Mouse (Mus musculus): ENCODE results near the gene Ppif. TPM values are rescaled to one million over a fixed set of nuclear protein-coding genes. Genes with fewer than 3 reads are reported as not detected.

Ppif gene
- total RNA-seq, 1 experiment from 2014 or later, result 52.4 TPM

- DNase-seq, result peak; percentile 51
Measured at GRCm38 (mm10) chr14:25694569-25694897, 579 bp downstream of the Ppif start.

DNA sequence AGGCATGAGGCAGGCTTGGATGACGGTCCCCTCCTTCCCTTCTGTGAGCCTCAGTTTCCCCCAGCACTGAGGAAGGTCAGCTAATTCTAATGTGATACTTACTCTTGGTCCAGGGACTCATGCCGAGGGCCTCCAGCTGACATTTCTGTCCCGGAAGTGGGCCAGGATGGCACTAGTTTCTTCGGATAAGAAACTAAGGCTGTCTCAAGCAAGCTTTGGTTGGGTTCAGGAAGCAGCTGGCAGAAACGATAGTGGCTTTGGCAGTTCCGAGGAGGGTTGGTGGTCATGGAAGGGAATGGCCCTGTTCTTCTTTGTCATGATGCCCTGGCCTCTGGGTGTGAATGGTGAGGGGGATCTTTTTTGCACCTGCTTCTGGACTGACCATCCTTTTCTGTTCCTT is 1.1 kb downstream of the Ppif start:
- no peak for DNase-seq

GRCm38 (mm10) chr14:25696356-25696755 is 2.4 kb downstream of the Ppif start:
- DNase-seq, result peak; percentile 34

DNA sequence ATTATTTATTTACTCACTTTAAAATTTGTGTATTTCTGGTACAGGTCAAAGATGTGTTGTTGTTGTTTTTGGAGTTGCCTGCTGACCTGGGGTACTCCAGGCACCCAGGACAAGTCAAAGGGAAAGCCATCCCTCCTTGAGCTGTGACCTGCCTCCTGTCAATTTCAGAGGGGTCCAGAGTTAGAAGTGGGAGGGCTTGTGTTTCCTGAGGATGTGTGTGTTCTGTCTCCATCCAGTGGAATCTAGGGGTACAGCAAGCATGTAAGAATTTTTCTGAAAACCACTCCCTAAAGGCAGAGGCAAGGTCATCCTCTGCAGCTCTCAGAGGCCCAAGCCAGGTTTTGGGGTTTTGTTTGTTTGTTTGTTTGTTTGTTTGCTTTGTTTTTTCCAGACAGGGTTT is 8.0 kb downstream of the Ppif start:
- DNase-seq, result peak; percentile 38

DNA sequence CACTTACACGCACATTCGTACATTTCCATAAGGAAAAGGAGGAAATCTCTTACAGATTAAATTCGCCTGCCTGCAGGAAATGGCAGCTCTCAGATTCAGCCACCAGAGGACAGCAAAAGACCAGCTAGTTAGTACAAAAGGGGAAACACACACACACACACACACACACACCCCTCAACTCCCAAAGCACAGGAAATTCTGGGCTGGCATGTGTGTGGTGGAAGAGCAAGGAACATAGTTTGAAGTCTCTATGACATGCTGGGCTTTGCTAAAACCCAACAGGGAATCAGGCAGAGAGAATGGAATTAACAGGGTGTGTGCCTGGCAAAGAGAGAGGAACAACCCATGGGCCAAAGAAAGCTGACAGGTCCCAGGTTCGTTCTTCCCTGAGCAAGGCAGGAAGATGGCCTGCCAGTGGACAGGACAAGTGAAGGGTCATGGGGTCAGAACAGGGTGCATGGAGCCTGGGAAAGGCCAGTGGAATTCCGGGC is 13.8 kb downstream of the Ppif start:
- DNase-seq, result peak; percentile 78

DNA sequence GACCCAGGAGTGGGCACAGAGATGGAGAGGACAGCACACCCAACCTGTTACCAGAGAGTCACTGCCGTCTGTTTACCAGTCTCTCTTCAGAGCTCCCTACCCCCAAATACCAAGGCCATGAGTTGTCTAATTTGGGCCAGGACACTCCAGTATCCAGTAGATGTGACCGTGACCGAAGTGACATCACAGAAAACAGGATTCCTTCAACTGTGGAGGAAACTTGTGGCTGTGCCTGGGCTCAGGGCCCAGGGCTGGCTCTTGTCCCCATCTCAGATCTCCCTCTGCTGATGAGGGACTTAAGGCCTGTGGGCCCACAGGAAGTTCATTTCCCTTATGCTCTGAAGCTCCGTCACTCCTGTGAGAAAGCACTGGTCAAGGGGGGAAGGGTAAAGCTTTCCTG is 14.5 kb downstream of the Ppif start:
- peak; percentile 65 for DNase-seq

DNA sequence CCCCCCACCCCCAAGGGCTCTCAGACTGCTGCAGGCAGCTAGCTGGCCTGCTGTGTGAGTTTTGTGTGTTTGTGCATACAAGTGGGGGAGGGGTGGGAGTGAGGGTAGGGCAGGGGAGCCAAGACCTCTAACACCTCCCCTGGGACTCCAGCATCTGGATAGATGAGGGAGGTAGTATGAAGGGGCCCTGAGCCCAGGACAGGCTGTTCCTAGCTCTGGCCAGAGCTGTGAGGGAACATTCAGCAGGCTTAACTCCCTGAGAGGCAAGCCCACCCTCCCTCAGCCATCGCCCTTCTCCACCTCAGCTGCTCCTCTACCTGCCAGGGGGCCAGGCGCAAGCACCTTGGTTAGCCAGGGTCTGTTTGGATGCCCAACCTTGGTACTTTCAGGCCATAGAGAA is 15.0 kb downstream of the Ppif start:
- DNase-seq, result peak; percentile 43

- peak; percentile 31 for DNase-seq
Measured at GRCm38 (mm10) chr14:25710073-25710472, 16.1 kb downstream of the Ppif start.

DNA sequence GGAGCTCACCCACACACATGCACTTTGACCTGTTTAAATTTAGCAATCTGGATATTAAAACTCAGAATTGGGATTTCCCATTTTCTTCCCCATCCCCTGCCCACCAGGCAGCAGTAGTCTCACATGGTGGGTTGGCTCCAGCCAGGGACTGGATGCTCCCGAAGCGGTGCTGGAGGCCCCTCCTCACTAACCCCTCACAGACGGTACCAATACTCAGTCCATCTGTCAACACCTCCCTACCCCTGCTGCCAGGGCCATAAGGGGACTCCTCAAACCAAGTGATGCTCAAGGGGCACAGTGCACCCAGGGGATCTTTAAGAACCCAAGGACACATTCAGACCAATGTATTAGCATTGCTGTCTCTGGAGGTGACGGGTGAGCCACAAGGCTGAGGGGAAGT is 16.7 kb downstream of the Ppif start:
- no peak for DNase-seq

DNA sequence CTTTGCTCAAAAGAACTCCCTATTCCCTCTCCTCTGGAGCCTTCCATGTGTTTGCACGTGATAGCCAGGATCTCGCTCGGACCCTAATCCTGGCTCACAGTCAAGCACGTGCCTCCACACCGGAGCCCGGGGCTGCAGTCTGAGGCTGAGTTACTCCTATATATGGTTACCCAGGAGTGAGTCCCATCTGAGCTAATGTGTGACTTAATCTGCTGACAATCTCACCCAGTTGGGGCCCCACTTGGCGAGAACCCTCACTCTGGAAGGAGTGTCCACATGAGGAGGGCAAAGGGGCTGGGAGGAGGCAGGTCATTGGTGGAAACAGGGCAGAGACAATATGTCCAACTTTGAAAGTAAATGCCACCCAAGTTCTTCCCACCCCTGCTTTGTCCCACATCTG is 17.2 kb downstream of the Ppif start:
- no peak for DNase-seq

DNA sequence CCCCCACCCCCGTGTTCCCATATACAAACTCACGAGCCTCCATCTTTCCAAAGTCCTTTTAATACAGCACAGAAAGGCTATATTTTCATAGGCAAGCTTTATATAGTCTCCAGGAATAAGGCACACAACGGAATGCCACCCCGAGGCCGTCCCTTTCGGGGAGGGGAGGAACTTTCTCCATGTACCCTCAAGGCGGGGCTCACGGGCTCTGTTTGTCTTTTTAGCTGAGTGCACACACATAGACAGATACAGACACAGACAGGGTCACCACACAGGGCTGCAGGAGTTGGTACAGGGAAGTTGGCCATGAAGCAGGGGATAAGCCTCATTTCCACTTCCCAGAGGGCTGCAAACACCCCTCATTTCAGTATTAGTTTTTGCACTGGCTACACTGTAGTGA is 17.6 kb downstream of the Ppif start:
- DNase-seq, result no peak

- peak; percentile 46 for DNase-seq
Measured at GRCm38 (mm10) chr14:25713443-25713842, 19.5 kb downstream of the Ppif start.

DNA sequence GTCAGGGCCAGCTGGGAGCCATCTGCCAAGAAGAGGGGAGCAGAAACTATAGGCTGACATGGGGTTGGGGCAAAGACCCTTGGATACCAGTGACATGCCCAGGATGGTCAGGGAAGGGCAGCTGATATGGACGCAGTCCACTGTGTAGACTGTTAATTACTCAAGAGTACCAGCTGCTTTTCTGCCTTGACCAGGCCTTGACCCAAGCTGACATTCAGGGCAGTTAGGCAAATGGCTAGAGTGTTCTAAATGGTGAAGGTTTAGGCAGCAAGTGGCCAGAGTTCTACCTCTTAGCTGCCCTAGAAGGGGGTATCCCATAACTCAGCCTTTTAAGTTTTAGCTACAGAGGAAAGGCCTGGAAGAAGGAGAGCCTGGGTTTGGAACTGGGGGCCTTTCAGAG is 22.6 kb downstream of the Ppif start:
- no peak for DNase-seq

DNA sequence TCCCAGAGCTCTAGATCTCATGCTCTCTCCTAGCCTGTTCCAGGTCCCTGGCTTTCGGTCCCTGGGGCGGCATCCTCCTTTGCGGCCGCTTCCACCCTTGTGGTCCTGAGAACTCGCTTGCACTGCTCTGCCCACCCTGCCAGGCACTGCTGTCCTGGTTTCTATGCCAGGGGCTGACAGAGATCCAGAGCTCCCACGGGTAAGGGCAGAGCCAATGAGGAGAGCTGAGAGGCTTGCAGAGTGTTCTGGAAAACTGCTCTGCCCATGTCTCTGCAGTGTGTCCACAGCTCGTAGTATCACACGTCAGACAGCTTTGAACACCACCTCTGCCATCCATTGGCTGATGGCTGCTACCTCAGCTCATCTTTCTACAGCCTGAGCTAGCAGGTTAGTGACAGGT is 23.8 kb downstream of the Ppif start:
- DNase-seq, result no peak

DNA sequence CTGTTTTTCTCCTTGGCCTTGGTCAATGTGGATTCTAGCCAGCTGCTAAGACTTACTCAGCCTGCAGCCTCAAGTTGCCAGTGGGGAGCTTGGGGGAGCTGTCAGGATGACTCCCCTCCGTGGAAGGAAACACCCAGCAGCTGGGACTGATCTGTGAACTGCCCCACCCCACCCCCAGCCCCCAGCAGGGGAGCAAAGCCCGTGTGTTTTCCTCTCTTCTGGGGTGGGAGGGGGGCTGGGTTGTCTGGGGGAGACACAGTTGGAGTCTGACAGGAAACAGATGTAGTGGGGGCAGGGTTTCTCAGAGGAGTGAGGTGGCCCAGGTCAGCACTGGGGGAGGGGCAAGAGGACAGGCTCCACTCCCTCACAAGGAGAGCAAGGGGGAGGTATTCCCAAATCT is 24.5 kb downstream of the Ppif start:
- DNase-seq, result peak; percentile 45

DNA sequence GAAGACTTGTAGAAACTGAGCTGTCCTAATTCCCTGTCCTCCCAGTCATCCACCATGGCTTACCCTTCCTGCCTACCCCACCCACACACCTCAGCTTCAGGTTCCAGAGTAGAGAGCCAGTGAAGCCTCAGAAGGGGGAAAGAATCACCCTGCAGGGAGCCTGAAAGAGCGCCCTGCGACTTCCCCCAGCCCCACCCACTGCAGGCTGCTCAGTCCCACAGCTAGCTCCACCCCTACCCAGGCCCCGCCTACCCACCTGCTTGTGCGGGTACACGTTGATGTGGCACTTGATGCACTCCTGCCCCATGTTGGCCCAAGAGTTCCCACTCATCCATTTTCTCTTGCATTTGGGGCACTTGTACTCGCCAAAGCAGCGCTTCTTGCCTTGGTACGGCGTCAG is 25.4 kb downstream of the Ppif start:
- no peak for DNase-seq

GRCm38 (mm10) chr14:25720962-25721707 is 27.2 kb downstream of the Ppif start:
- no peak for DNase-seq

DNA sequence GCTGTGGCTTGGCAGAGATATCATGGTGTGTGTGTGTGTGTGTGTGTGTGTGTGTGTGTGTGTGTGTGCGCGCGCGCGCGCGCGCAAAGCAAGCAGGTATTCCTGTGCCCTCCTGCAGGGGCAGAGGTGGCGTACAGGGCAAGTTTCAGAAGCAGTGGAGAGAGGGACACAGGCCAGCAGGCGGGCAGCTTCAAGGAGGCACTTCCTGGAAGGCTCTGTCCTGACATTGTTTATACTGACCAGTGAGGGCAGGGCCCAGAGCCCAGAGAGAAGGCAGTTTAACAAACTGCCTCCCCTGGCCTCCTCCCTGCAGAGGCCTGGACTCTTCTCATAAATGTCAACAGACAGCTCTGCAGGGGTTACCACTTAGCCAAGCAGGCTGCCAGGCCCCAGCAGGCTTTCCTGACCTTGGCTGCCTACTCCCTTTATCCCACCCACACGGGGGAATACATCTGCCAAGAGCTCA is 31.1 kb downstream of the Ppif start:
- peak; percentile 57 for DNase-seq

DNA sequence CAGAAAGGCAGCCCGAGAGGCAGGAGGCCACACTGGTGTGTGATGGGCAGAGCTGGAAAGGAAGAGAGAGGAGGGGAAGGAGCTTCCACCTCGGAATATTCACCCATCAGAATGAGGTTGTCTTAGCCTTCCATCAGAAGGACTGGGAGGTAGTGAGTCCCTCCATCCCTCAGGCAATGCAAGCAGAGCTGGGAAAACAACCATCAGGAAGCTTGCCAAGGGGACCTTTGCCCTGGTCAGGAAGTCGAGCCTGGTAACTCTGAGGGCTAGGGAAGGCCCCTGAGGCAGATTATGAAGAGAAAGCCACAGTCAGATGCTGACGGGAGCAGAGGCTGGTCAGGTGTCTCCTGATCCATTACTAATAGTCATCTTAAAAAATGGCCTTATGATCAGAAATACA is 31.7 kb downstream of the Ppif start:
- DNase-seq, result no peak

DNA sequence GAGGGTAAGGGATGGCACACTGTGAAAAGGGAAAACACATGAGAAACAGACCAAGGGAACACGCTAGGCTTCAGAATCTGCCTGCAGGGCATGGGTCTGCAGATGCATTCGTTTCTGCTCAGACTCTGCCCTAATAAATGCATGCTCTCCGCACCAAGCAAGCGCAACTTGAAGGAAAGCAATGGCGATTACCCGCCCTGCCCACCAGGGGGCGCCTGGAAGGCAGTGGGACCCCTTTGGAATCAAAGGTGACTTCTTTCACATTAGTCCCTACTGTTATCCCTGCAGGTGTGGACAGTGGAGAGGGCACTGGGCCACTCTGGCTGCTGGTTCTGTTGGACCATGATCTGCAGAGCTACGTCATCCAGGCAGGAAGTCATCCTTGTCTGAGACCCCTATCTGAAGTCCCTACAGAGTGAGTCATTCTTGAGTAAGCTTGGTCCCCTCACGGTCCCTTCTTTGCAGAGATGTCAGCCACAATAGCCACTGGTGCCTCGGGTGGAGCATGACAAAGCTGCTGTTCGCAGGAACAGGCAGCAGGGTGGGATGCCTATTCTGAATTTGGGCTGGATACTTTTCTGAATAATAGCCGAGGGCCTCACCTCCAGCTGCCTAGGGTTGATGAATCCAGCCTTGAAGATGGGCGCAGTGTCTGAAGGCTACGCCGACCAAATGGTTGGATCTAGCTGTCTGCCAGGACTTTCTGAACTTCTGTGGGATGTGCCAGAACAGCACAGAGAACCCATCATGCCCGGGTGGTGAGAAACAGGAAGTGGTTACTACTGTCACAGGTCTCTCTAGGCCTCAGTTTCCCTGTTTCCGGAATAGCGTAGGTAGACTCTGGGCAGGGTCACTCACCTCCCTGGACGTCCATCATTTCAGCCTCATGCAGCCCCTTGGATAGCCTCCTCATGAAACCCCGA is 32.5 kb downstream of the Ppif start:
- DNase-seq, result peak; percentile 75

DNA sequence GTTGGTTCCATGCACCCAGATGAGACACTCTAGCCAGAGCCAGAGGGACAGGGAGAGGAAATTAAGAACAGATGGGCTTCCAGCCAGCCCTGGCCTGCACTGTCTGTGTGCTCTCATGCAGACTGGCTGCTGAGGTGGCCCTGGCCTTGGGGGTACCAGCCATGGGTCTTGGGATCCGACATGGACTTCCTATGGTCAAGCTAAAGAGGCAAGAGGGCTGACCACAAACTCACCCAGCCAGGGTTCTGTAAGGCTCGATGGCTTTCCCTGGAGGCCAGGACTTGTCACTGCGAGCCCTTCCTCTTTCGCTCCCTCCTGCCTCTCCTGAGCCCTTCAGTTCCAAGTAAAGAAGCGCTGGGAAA is 33.2 kb downstream of the Ppif start:
- no peak for DNase-seq

DNA sequence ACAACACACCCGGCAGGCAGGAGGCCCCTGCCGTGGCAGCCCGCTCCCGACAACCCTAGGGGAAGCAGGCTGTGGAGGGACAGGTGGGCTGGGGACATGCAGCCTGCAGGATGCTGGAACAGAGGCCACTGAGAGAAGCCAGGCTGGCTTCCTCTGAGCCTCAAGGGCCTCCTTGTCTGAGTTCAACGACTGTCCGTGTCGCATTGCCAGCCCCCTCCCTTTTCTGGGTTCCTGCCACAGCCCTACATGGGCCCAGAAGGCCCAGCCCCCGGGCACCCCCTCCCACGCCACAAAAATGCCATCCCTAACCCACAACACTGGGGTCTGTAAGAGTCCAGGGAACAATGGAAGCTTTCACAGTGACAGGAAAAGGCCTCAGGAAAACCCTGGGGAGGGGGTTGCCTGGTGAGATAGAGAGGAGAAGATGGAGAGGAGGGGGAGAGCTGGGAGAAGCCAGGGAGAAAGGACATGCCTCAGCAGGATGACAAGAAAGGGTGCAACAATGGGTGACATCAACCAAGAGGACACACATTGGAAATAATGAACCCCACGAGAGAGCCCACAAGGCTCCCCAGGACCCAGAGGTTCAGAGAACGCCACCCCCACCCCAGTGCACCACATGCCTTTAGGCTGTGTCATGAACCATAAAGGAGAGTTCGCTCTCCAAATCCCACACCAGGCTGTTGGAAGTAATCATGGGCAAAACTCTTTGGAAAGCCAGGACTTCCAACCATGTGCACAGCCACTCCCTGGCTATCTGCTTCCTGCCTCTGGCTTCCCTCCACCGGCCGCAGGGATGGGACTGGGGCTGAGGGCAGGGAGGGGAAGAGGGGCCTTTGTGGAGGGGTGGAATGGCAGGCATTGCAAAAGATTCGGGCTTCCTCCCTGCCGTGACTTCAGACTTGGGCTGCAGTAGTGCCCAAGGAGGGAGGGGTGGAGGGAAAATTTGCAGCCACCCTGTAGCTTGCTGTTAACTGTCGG is 41.1 kb downstream of the Ppif start:
- no peak for DNase-seq

Measured in adrenal gland, postnatal 14 days (tissue).